Mouse (Mus musculus): ENCODE results near the gene F930015N05Rik.

Gene F930015N05Rik

GRCm38 (mm10) chr11:64386333-64386732 lies 50.1 kb downstream of the F930015N05Rik start:
- intact Hi-C loops (cut with DNase I): no loop called here
